Mouse (Mus musculus): ENCODE results near the gene Mylpf.

DNA sequence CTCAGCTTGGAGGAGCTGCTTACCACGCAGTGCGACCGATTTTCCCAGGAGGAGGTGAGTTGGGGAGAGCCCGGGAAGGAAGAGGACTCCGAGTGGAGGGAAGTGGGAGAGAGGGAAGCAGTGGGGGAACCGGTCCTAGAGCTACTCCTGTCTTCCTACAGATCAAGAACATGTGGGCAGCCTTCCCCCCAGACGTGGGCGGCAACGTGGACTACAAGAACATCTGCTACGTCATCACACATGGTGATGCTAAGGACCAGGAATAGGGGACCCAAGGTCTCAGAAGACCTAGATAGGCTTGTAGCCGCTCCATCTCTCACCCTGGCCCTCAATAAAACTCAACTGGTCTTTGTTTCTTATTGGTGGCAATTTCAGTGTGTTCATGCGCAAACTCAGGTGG is 5.2 kb downstream of the Mylpf start:
- TF ChIP-seq CTCF (IDR thresholded peaks at IDR 0.05; ENCODE audit: borderline replicate concordance, extremely low read depth, insufficient read depth, insufficient read length) (no peak), POLR2A (IDR thresholded peaks at IDR 0.05; ENCODE audit: borderline replicate concordance, extremely low read depth, insufficient read depth, insufficient read length, poor library complexity, severe bottlenecking) (no peak)

All from brain, embryonic 14.5 days (tissue).